ENCODE assay signal across 8 mouse cellular contexts in the genomic region with DNA sequence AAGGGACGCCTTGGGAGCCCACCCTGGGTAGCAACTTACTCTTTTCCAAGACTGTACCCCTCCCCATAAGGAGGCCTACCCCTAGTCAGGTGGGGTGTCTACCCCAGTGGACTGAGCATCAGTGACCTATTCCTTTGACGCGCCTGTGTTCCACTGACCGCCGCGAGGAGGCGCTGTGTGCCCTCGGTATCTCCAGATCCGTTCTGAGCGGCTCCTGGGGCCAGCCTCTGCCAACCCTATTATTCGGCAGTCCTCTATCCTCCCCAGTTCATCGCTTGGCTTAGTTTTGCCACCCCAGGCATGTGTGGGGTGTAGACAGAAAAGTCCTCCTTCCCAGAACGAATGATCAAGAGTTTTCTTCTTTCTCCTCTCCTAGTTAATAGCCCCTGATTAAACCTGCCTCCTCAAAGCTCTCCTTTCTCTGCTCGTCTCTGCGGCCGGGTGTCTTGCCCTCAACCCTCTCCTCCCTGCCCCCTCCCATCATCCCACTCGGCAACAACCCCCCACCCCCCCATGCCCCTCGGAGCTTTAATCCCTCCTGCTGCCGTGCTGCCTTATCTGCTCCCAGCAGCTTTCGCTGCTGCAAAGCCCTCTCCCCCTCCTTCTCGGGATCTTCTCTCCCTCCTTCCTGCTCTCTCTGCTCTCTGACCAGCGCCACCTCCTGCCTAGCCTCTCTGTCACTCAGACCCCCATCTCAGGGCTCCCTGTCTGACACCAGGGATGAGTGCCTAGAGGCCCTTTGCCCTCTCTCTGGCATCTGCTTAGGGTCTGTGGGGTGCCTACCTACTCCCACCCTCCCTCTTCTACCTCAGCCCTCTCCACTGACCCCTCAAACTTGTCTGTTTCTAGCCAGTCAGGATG. TPM values are rescaled to one million over a fixed set of nuclear protein-coding genes. Genes with fewer than 3 reads are reported as not detected.
DNase-seq lines count a peak whose midpoint lies in the region; ATAC-seq and TF ChIP-seq lines count a peak whose summit lies in the region.

No protein-coding gene starts in this region.

- TF ChIP-seq CTCF in ES-Bruce4 (IDR thresholded peaks at IDR 0.05; ENCODE audit: low read depth, low read length): peak; percentile 92
- TF ChIP-seq CTCF in heart, postnatal 0 days (IDR thresholded peaks at IDR 0.05; ENCODE audit: low read depth): peak; percentile 87

- DNase-seq in c-Kit-positive CD71-negative TER-119-negative erythroid progenitor cells, embryonic 14.5 days (ENCODE audit: low read depth): peak; percentile 51
- DNase-seq in forebrain, embryonic 11.5 days (ENCODE audit: low spot score): peak; percentile 91
- peak; percentile 66 for DNase-seq in heart, postnatal 0 days (ENCODE audit: low spot score)
- DNase-seq in kidney, postnatal 25 days: peak; percentile 72 to 80
- DNase-seq in lung, adult 18-20 months: peak; percentile 60 to 66
- DNase-seq in thymus, postnatal 0 days (ENCODE audit: low spot score): peak; percentile 57

- no peak overlapping the region for H3K27ac ChIP-seq in ES-Bruce4 (ENCODE audit: insufficient read depth, low read length)
- peak overlapping the region; percentile 21 for H3K27ac ChIP-seq in forebrain, embryonic 11.5 days (ENCODE audit: low read depth, low read length)
- H3K27ac ChIP-seq in heart, postnatal 0 days (ENCODE audit: low read depth): no peak overlapping the region
- peak overlapping the region; percentile 49 for H3K27ac ChIP-seq in neural tube, embryonic 15.5 days (replicated peaks)

- peak; percentile 16; the same call in 1 of the 2 replicates for ATAC-seq in forebrain, embryonic 11.5 days (replicated peaks; ENCODE audit: low FRiP score)
- ATAC-seq in heart, postnatal 0 days (ENCODE audit: insufficient read depth, low read depth): peak; percentile 58
- peak; percentile 10; the same call in 1 of the 2 replicates for ATAC-seq in neural tube, embryonic 15.5 days (ENCODE audit: low FRiP score)

- H3K4me3 ChIP-seq in ES-Bruce4 (ENCODE audit: low read depth, low read length): no peak overlapping the region
- H3K4me3 ChIP-seq in forebrain, embryonic 11.5 days (ENCODE audit: low read depth, low read length): peak overlapping the region; percentile 2; the same call in 1 of the 2 replicates
- peak overlapping the region; percentile 24; the same call in 1 of the 2 replicates for H3K4me3 ChIP-seq in heart, postnatal 0 days (ENCODE audit: low read depth, low read length)
- H3K4me3 ChIP-seq in neural tube, embryonic 15.5 days (replicated peaks): no peak overlapping the region

- TF ChIP-seq EP300 in ES-Bruce4 (IDR thresholded peaks at IDR 0.05; ENCODE audit: insufficient read depth, low read depth, low read length): 0 out of 2 replicates have a peak, but pooled peaks have one; percentile 23
- no peak for TF ChIP-seq EP300 in heart, postnatal 0 days (IDR thresholded peaks at IDR 0.05; ENCODE audit: low read depth)

- H3K9me3 ChIP-seq in ES-Bruce4 (replicated peaks; ENCODE audit: control insufficient read depth, insufficient read depth, low read length, poor library complexity, severe bottlenecking): no peaks in the 10 kb centered on the region
- H3K9me3 ChIP-seq in forebrain, embryonic 11.5 days (ENCODE audit: control insufficient read depth, low read length): no peaks in the 10 kb centered on the region
- H3K9me3 ChIP-seq in heart, postnatal 0 days (replicated peaks; ENCODE audit: control insufficient read depth, low read length): no peaks in the 10 kb centered on the region
- H3K9me3 ChIP-seq in neural tube, embryonic 15.5 days (replicated peaks): no peaks in the 10 kb centered on the region

- peak overlapping the region; percentile 38; the same call in 1 of the 2 replicates for H3K4me2 ChIP-seq in forebrain, embryonic 11.5 days (ENCODE audit: low read depth, low read length, severe bottlenecking)
- peak overlapping the region; percentile 51 for H3K4me2 ChIP-seq in heart, postnatal 0 days (ENCODE audit: low read depth, low read length)
- H3K4me2 ChIP-seq in neural tube, embryonic 15.5 days: peak overlapping the region; percentile 77

- H3K9ac ChIP-seq in ES-Bruce4 (ENCODE audit: low read depth, poor library complexity, severe bottlenecking): 0 out of 2 replicates have a peak overlapping the region, but pooled peaks have one; percentile 21
- H3K9ac ChIP-seq in forebrain, embryonic 11.5 days (ENCODE audit: low read length): 0 out of 2 replicates have a peak overlapping the region, but pooled peaks have one; percentile 3
- no peak overlapping the region for H3K9ac ChIP-seq in heart, postnatal 0 days (replicated peaks; ENCODE audit: low read depth, low read length)
- no peak overlapping the region; the same call in 1 of the 2 replicates for H3K9ac ChIP-seq in neural tube, embryonic 15.5 days (replicated peaks)

- H3K4me1 ChIP-seq in ES-Bruce4 (ENCODE audit: control insufficient read depth, insufficient read depth, low read length): peaks cover 8% of the 10 kb centered on the region
- peaks cover 57% of the 10 kb centered on the region for H3K4me1 ChIP-seq in forebrain, embryonic 11.5 days (replicated peaks; ENCODE audit: control insufficient read depth, insufficient read depth, low read length)
- peaks cover 22% of the 10 kb centered on the region for H3K4me1 ChIP-seq in heart, postnatal 0 days (ENCODE audit: control insufficient read depth, insufficient read depth)
- peaks cover 91% of the 10 kb centered on the region for H3K4me1 ChIP-seq in neural tube, embryonic 15.5 days

- TF ChIP-seq POLR2A in ES-Bruce4 (IDR thresholded peaks at IDR 0.05; ENCODE audit: insufficient read depth, low read length): no peak

- H3K36me3 ChIP-seq in ES-Bruce4 (ENCODE audit: control insufficient read depth, insufficient read depth, low read length, poor library complexity, severe bottlenecking): no peaks in the 10 kb centered on the region
- H3K36me3 ChIP-seq in forebrain, embryonic 11.5 days (ENCODE audit: control insufficient read depth, insufficient read depth, low read length): no peaks in the 10 kb centered on the region
- H3K36me3 ChIP-seq in heart, postnatal 0 days (replicated peaks; ENCODE audit: control insufficient read depth, insufficient read depth, low read length): peaks cover 8% of the 10 kb centered on the region; the same call in 1 of the 2 replicates
- H3K36me3 ChIP-seq in neural tube, embryonic 15.5 days: no peaks in the 10 kb centered on the region

- H3K27me3 ChIP-seq in ES-Bruce4 (ENCODE audit: control insufficient read depth, insufficient read depth, low read length, poor library complexity, severe bottlenecking): no peaks in the 10 kb centered on the region
- H3K27me3 ChIP-seq in forebrain, embryonic 11.5 days (ENCODE audit: control insufficient read depth, insufficient read depth, low read length): peaks cover 40% of the 10 kb centered on the region
- H3K27me3 ChIP-seq in heart, postnatal 0 days (ENCODE audit: control insufficient read depth, insufficient read depth, low read length): peaks cover 54% of the 10 kb centered on the region
- peaks cover 7% of the 10 kb centered on the region for H3K27me3 ChIP-seq in neural tube, embryonic 15.5 days (replicated peaks)

- WGBS in forebrain, embryonic 11.5 days: under 1% methylated on average over 22 of the region's 22 CpGs
- 1% methylated on average over 22 of the region's 22 CpGs for WGBS in heart, postnatal 0 days
- WGBS in neural tube, embryonic 15.5 days: under 1% methylated on average over 22 of the region's 22 CpGs

RNA-seq across cellular contexts. Expression of a gene that starts 4.3 kb away (rescaled TPM):
- not detected in 2 replicates for polyA plus RNA-seq in ES-Bruce4 (2011; ENCODE audit: insufficient read depth, insufficient read length, low read depth, missing spikeins)
- 0.61 TPM in 2 replicates for polyA plus RNA-seq in forebrain, embryonic 11.5 days (2014; fragmentation: Nextera tagmentation; extraction: Ambion mirVana)
- not detected in 2 replicates for total RNA-seq in heart, postnatal 0 days (2014; rRNA removed; ENCODE audit: low replicate concordance)
- 0.04 and 0.07 TPM in 2 replicates for polyA plus RNA-seq in heart, postnatal 0 days (2015; fragmentation: Nextera tagmentation; extraction: Ambion mirVana)
- polyA plus RNA-seq in neural tube, embryonic 15.5 days (2015; fragmentation: Nextera tagmentation; extraction: Ambion mirVana): 22.9 and 31.6 TPM in 2 replicates
- polyA plus RNA-seq in thymus, postnatal 0 days (2015; fragmentation: Nextera tagmentation; extraction: Ambion mirVana): not detected in 2 replicates

RNA-seq across cellular contexts. Expression of a gene that starts 10.3 kb away (rescaled TPM):
- 35.2 and 36.5 TPM in 2 replicates for polyA plus RNA-seq in ES-Bruce4 (2011; ENCODE audit: insufficient read depth, insufficient read length, low read depth, missing spikeins)
- 46.3 and 47.2 TPM in 2 replicates for polyA plus RNA-seq in forebrain, embryonic 11.5 days (2014; fragmentation: Nextera tagmentation; extraction: Ambion mirVana)
- total RNA-seq in heart, postnatal 0 days (2014; rRNA removed; ENCODE audit: low replicate concordance): 74.7 and 85.2 TPM in 2 replicates
- 47.4 and 55.9 TPM in 2 replicates for polyA plus RNA-seq in heart, postnatal 0 days (2015; fragmentation: Nextera tagmentation; extraction: Ambion mirVana)
- 72.4 and 78.3 TPM in 2 replicates for polyA plus RNA-seq in neural tube, embryonic 15.5 days (2015; fragmentation: Nextera tagmentation; extraction: Ambion mirVana)
- 51.4 and 58.5 TPM in 2 replicates for polyA plus RNA-seq in thymus, postnatal 0 days (2015; fragmentation: Nextera tagmentation; extraction: Ambion mirVana)

RNA-seq across cellular contexts. Expression of a gene that starts 33.1 kb away (rescaled TPM):
- polyA plus RNA-seq in ES-Bruce4 (2011; ENCODE audit: insufficient read depth, insufficient read length, low read depth, missing spikeins): 13.3 and 15.1 TPM in 2 replicates
- polyA plus RNA-seq in forebrain, embryonic 11.5 days (2014; fragmentation: Nextera tagmentation; extraction: Ambion mirVana): 21.3 and 23.3 TPM in 2 replicates
- total RNA-seq in heart, postnatal 0 days (2014; rRNA removed; ENCODE audit: low replicate concordance): 47.7 and 53.3 TPM in 2 replicates
- 19.1 and 19.3 TPM in 2 replicates for polyA plus RNA-seq in heart, postnatal 0 days (2015; fragmentation: Nextera tagmentation; extraction: Ambion mirVana)
- polyA plus RNA-seq in neural tube, embryonic 15.5 days (2015; fragmentation: Nextera tagmentation; extraction: Ambion mirVana): 48.3 and 51.7 TPM in 2 replicates
- 10.7 and 11.4 TPM in 2 replicates for polyA plus RNA-seq in thymus, postnatal 0 days (2015; fragmentation: Nextera tagmentation; extraction: Ambion mirVana)

RNA-seq across cellular contexts. Expression of a gene that starts 33.4 kb away (rescaled TPM):
- 0.27 and 0.53 TPM in 2 replicates for polyA plus RNA-seq in ES-Bruce4 (2011; ENCODE audit: insufficient read depth, insufficient read length, low read depth, missing spikeins)
- polyA plus RNA-seq in forebrain, embryonic 11.5 days (2014; fragmentation: Nextera tagmentation; extraction: Ambion mirVana): 8.9 and 9.4 TPM in 2 replicates
- total RNA-seq in heart, postnatal 0 days (2014; rRNA removed; ENCODE audit: low replicate concordance): not detected in 2 replicates
- 0.61 and 0.81 TPM in 2 replicates for polyA plus RNA-seq in heart, postnatal 0 days (2015; fragmentation: Nextera tagmentation; extraction: Ambion mirVana)
- 40.2 and 50.7 TPM in 2 replicates for polyA plus RNA-seq in neural tube, embryonic 15.5 days (2015; fragmentation: Nextera tagmentation; extraction: Ambion mirVana)
- polyA plus RNA-seq in thymus, postnatal 0 days (2015; fragmentation: Nextera tagmentation; extraction: Ambion mirVana): 0.30 and 0.39 TPM in 2 replicates

Comparison
In these comparisons a context has a peak if more than half of its experiments do, and no peak if none do; other contexts are left out.
1. H3K27ac ChIP-seq: peak in forebrain, embryonic 11.5 days (single experiment) and neural tube, embryonic 15.5 days (single experiment); none in ES-Bruce4 (single experiment) and heart, postnatal 0 days (single experiment).
2. H3K4me3 ChIP-seq: peak in forebrain, embryonic 11.5 days (single experiment) and heart, postnatal 0 days (single experiment); none in ES-Bruce4 (single experiment) and neural tube, embryonic 15.5 days (single experiment).
3. H3K9ac ChIP-seq: peak in ES-Bruce4 (single experiment) and forebrain, embryonic 11.5 days (single experiment); none in heart, postnatal 0 days (single experiment) and neural tube, embryonic 15.5 days (single experiment).
4. RNA of a gene that starts 4.3 kb away (polyA plus RNA-seq): 22.9 to 31.6 TPM in neural tube, embryonic 15.5 days; 0.61 TPM in forebrain, embryonic 11.5 days, 0.04 to 0.07 TPM in heart, postnatal 0 days, not detected in thymus, postnatal 0 days and not detected in ES-Bruce4; every median in the first group is over 10 times any median in the second.
5. Peak in every context shown above with its lines, with median percentiles within 50 percentile points of each other: DNase-seq, ATAC-seq and H3K4me2 ChIP-seq.